8 mouse cellular contexts compared by ENCODE assay signal in the genomic region with DNA sequence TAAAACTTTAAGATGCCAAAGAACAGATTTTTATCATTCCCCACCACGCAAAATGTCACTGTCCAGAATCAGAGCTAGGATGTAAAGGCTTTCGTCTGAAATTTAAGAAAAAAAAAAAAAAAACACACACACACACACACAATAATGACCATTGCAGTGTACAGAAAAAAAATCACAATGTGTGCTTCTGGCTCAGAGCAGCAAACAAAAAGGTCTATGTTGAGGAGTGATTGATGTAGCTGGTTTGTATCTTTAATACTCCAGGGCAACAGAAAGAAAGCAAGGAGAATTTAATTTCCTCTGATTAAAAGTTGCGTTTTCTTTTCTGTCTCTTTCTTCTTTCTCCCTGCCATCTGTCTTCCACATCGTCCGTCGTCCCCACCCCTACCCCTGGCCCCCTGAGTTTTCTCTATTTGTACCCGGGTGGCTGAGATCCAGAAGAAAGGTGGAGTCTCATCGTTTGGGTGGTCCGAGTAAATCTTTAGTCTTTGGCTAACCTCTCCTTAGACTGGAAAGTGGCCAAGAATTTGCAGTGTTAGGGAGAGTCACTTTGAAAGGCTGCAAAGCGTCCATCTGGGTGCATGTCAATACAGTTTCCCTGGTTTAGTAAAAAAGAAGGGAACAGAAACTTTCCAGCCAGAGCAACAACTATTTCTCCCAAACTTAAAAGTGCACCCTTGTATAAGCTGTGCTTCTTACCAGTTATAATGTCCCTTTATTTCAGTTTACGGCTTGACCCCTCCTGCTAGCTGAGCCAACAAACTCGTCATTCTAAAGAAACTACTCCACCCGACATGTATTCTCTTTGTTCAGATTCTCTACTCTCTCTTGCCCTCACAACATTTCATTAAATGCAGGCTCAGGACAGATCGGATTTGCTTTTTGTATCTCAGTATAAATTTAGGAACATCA.
DNase-seq lines count a peak whose midpoint lies in the region; ATAC-seq lines count a peak whose summit lies in the region.

No protein-coding gene starts in this region.

- H3K9ac ChIP-seq in embryonic facial prominence, embryonic 14.5 days (ENCODE audit: low read depth, low read length): peak overlapping the region; percentile 38; the same call in 1 of the 2 replicates
- H3K9ac ChIP-seq in midbrain, embryonic 13.5 days (replicated peaks): no peak overlapping the region

- H3K4me3 ChIP-seq in embryonic facial prominence, embryonic 14.5 days (ENCODE audit: low read depth, low read length): peak overlapping the region; percentile 14
- no peak overlapping the region for H3K4me3 ChIP-seq in midbrain, embryonic 13.5 days (replicated peaks)

- peak overlapping the region; percentile 66 for H3K27ac ChIP-seq in embryonic facial prominence, embryonic 14.5 days (replicated peaks; ENCODE audit: low read depth, low read length)
- peak overlapping the region; percentile 40; the same call in 1 of the 2 replicates for H3K27ac ChIP-seq in midbrain, embryonic 13.5 days

- no peaks in the 10 kb centered on the region for H3K36me3 ChIP-seq in embryonic facial prominence, embryonic 14.5 days (ENCODE audit: control insufficient read depth, insufficient read depth, low read length)
- H3K36me3 ChIP-seq in midbrain, embryonic 13.5 days: no peaks in the 10 kb centered on the region

- H3K4me2 ChIP-seq in embryonic facial prominence, embryonic 14.5 days (ENCODE audit: low read depth, low read length): peak overlapping the region; percentile 47
- peak overlapping the region; percentile 24 for H3K4me2 ChIP-seq in midbrain, embryonic 13.5 days (replicated peaks)

- peak; percentile 84 for ATAC-seq in embryonic facial prominence, embryonic 14.5 days (ENCODE audit: low read depth)
- peak; percentile 89 for ATAC-seq in midbrain, embryonic 13.5 days
- ATAC-seq in monocyte, adult 5-6 weeks (replicated peaks; ENCODE audit: insufficient number of reproducible peaks, low FRiP score, low TSS enrichment, poor library complexity, severe bottlenecking): no peak

- H3K9me3 ChIP-seq in embryonic facial prominence, embryonic 14.5 days (ENCODE audit: control insufficient read depth, low read length): no peaks in the 10 kb centered on the region
- H3K9me3 ChIP-seq in midbrain, embryonic 13.5 days: no peaks in the 10 kb centered on the region

- DNase-seq in cerebellum, postnatal 14 days: peak; percentile 16 to 34
- no peak for DNase-seq in cerebellum, postnatal 36 days
- peak; percentile 88 for DNase-seq in embryonic facial prominence, embryonic 14.5 days (ENCODE audit: low spot score)
- peak; percentile 35 for DNase-seq in heart, postnatal 4 days
- no peak for DNase-seq in B cell, adult 2 months
- no peak for DNase-seq in cerebellum, adult 11-12 months

- H3K4me1 ChIP-seq in embryonic facial prominence, embryonic 14.5 days (ENCODE audit: control insufficient read depth, insufficient read depth, low read length): peaks cover 20% of the 10 kb centered on the region
- H3K4me1 ChIP-seq in midbrain, embryonic 13.5 days (replicated peaks): peaks cover 8% of the 10 kb centered on the region; the same call in 1 of the 2 replicates

- WGBS in embryonic facial prominence, embryonic 14.5 days: 20% methylated on average over 14 of the region's 14 CpGs
- 14% methylated on average over 14 of the region's 14 CpGs for WGBS in midbrain, embryonic 13.5 days

- H3K27me3 ChIP-seq in embryonic facial prominence, embryonic 14.5 days (replicated peaks; ENCODE audit: control insufficient read depth, insufficient read depth, low read length): no peaks in the 10 kb centered on the region
- H3K27me3 ChIP-seq in midbrain, embryonic 13.5 days: no peaks in the 10 kb centered on the region

Comparison
In these comparisons a context has a peak if more than half of its experiments do, and no peak if none do; other contexts are left out.
1. DNase-seq: peak in cerebellum, postnatal 14 days (2 of 2), embryonic facial prominence, embryonic 14.5 days (single experiment) and heart, postnatal 4 days (single experiment); none in cerebellum, postnatal 36 days (0 of 2), B cell, adult 2 months (0 of 2) and cerebellum, adult 11-12 months (single experiment).